Mouse (Mus musculus): ENCODE measurements at regions not wholly inside any gene's neighbourhood (a gene's known extent, or its start where the extent isn't known, plus 50 kb on each side); places are given as distances from the start of the nearest gene placed in this dataset.

GRCm38 (mm10) chr5:111506821-111507220 is 89.7 kb downstream of the Mn1 start:
- no peak overlapping the region; the same call in 1 of the 2 replicates for H3K4me2 ChIP-seq (replicated peaks; ENCODE audit: low read depth, low read length)
- H3K9ac ChIP-seq (replicated peaks; ENCODE audit: low read depth) = no peak overlapping the region
- ATAC-seq = peak; percentile 48

DNA sequence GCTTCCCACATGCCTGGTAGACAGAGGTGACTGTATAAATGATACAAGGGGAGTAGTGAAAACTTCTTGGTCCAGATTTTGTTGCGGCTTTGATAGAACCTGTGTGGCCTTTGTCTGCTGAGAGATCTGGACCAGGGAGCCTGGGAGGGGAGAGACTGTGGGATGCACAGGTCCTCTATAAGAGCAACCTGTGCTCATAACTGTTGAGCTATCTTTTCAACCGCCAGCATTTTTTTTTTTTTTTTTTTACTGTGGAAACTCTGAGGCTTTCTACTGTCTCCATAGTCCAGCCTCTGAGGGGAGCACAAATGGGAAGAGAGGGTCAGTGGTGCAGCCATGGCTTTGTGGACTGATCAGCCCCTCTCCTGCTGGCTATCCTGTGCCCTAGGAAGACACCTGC is 90.2 kb downstream of the Mn1 start:
- Histone ChIP-seq H3K36me3 (ENCODE audit: insufficient read depth, low read length) (no peaks in the 10 kb centered on the region), H3K4me3 (ENCODE audit: low read depth, low read length) (no peak overlapping the region), H3K27ac (ENCODE audit: low read length) (no peak overlapping the region), H3K9me3 (ENCODE audit: low read length) (no peaks in the 10 kb centered on the region), H3K4me2 (replicated peaks; ENCODE audit: low read depth, low read length) (no peak overlapping the region), H3K4me1 (ENCODE audit: insufficient read depth, low read depth, low read length) (peaks cover 9% of the 10 kb centered on the region), H3K27me3 (replicated peaks; ENCODE audit: insufficient read depth, low read length) (no peaks in the 10 kb centered on the region), H3K9ac (replicated peaks; ENCODE audit: low read depth) (no peak overlapping the region)
- 100% methylated on average over 2 of the region's 2 CpGs for WGBS
- TF ChIP-seq CTCF (IDR thresholded peaks at IDR 0.05) = no peak
- no peak for TF ChIP-seq EP300 (IDR thresholded peaks at IDR 0.05)
- ATAC-seq (no peak), DNase-seq (ENCODE audit: low spot score) (no peak)

More at GRCm38 (mm10) chr5:111506821-111507220, 89.7 kb downstream of the Mn1 start:
- no peak overlapping the region for H3K4me3 ChIP-seq (ENCODE audit: low read depth, low read length)
- no peaks in the 10 kb centered on the region for H3K9me3 ChIP-seq (ENCODE audit: low read length)
- H3K36me3 ChIP-seq (ENCODE audit: insufficient read depth, low read length) = no peaks in the 10 kb centered on the region
- H3K27me3 ChIP-seq (replicated peaks; ENCODE audit: insufficient read depth, low read length) = no peaks in the 10 kb centered on the region
- peaks cover 9% of the 10 kb centered on the region for H3K4me1 ChIP-seq (ENCODE audit: insufficient read depth, low read depth, low read length)
- TF ChIP-seq CTCF (IDR thresholded peaks at IDR 0.05) (no peak), EP300 (IDR thresholded peaks at IDR 0.05) (0 out of 2 replicates have a peak, but pooled peaks have one; percentile 11)
- H3K27ac ChIP-seq (ENCODE audit: low read length) = no peak overlapping the region
- DNase-seq (ENCODE audit: low spot score) = peak; percentile 74
- WGBS = 18% methylated on average over 6 of the region's 6 CpGs

GRCm38 (mm10) chr5:111509014-111509561 is 91.9 kb downstream of the Mn1 start:
- Histone ChIP-seq H3K4me1 (ENCODE audit: insufficient read depth, low read depth, low read length) (peaks cover 9% of the 10 kb centered on the region), H3K9ac (replicated peaks; ENCODE audit: low read depth) (no peak overlapping the region), H3K36me3 (ENCODE audit: insufficient read depth, low read length) (no peaks in the 10 kb centered on the region), H3K27me3 (replicated peaks; ENCODE audit: insufficient read depth, low read length) (no peaks in the 10 kb centered on the region), H3K9me3 (ENCODE audit: low read length) (no peaks in the 10 kb centered on the region), H3K4me2 (replicated peaks; ENCODE audit: low read depth, low read length) (peak overlapping the region; percentile 32), H3K27ac (ENCODE audit: low read length) (peak overlapping the region; percentile 72), H3K4me3 (ENCODE audit: low read depth, low read length) (0 out of 2 replicates have a peak overlapping the region, but pooled peaks have one; percentile 4)
- TF ChIP-seq EP300 (IDR thresholded peaks at IDR 0.05) (no peak; the same call in 1 of the 2 replicates), CTCF (IDR thresholded peaks at IDR 0.05) (no peak)
- WGBS = 2% methylated on average over 17 of the region's 21 CpGs
- peak; percentile 75 for DNase-seq (ENCODE audit: low spot score)
- peak; percentile 72 for ATAC-seq

GRCm38 (mm10) chr5:111509575-111510057 is 92.5 kb downstream of the Mn1 start:
- H3K27ac ChIP-seq (ENCODE audit: low read length) = peak overlapping the region; percentile 72
- ATAC-seq = peak; percentile 63
- peaks cover 9% of the 10 kb centered on the region for H3K4me1 ChIP-seq (ENCODE audit: insufficient read depth, low read depth, low read length)
- no peaks in the 10 kb centered on the region for H3K36me3 ChIP-seq (ENCODE audit: insufficient read depth, low read length)
- H3K4me3 ChIP-seq (ENCODE audit: low read depth, low read length) = 0 out of 2 replicates have a peak overlapping the region, but pooled peaks have one; percentile 4
- no peaks in the 10 kb centered on the region for H3K27me3 ChIP-seq (replicated peaks; ENCODE audit: insufficient read depth, low read length)
- H3K9me3 ChIP-seq (ENCODE audit: low read length) = no peaks in the 10 kb centered on the region
- TF ChIP-seq EP300 (IDR thresholded peaks at IDR 0.05) = no peak
- TF ChIP-seq CTCF (IDR thresholded peaks at IDR 0.05) = peak; percentile 45
- peak overlapping the region; percentile 32; the same call in 1 of the 2 replicates for H3K4me2 ChIP-seq (replicated peaks; ENCODE audit: low read depth, low read length)
- no peak overlapping the region for H3K9ac ChIP-seq (replicated peaks; ENCODE audit: low read depth)
- 9% methylated on average over 9 of the region's 9 CpGs for WGBS
- DNase-seq (ENCODE audit: low spot score) = peak; percentile 61

- peaks cover 9% of the 10 kb centered on the region for H3K4me1 ChIP-seq (ENCODE audit: insufficient read depth, low read depth, low read length)
- TF ChIP-seq CTCF (IDR thresholded peaks at IDR 0.05) = no peak
- no peak for TF ChIP-seq EP300 (IDR thresholded peaks at IDR 0.05)
- H3K4me2 ChIP-seq (replicated peaks; ENCODE audit: low read depth, low read length) = no peak overlapping the region
- H3K4me3 ChIP-seq (ENCODE audit: low read depth, low read length) = no peak overlapping the region
- WGBS = 53% methylated on average over 5 of the region's 5 CpGs
- no peak overlapping the region for H3K27ac ChIP-seq (ENCODE audit: low read length)
- no peak for ATAC-seq
- H3K36me3 ChIP-seq (ENCODE audit: insufficient read depth, low read length) = no peaks in the 10 kb centered on the region
- no peaks in the 10 kb centered on the region for H3K9me3 ChIP-seq (ENCODE audit: low read length)
- H3K27me3 ChIP-seq (replicated peaks; ENCODE audit: insufficient read depth, low read length) = no peaks in the 10 kb centered on the region
- DNase-seq (ENCODE audit: low spot score) = no peak
- H3K9ac ChIP-seq (replicated peaks; ENCODE audit: low read depth) = no peak overlapping the region
Measured at GRCm38 (mm10) chr5:111510183-111510878, 93.2 kb downstream of the Mn1 start.

- no peaks in the 10 kb centered on the region for H3K9me3 ChIP-seq (ENCODE audit: low read length)
- H3K4me3 ChIP-seq (ENCODE audit: low read depth, low read length) = no peak overlapping the region
- ATAC-seq (no peak), DNase-seq (ENCODE audit: low spot score) (no peak)
- no peaks in the 10 kb centered on the region for H3K27me3 ChIP-seq (replicated peaks; ENCODE audit: insufficient read depth, low read length)
- no peaks in the 10 kb centered on the region for H3K36me3 ChIP-seq (ENCODE audit: insufficient read depth, low read length)
- 62% methylated on average over 6 of the region's 6 CpGs for WGBS
- TF ChIP-seq CTCF (IDR thresholded peaks at IDR 0.05) (no peak), EP300 (IDR thresholded peaks at IDR 0.05) (no peak)
- H3K4me2 ChIP-seq (replicated peaks; ENCODE audit: low read depth, low read length) = no peak overlapping the region
- H3K9ac ChIP-seq (replicated peaks; ENCODE audit: low read depth) = no peak overlapping the region
- no peak overlapping the region for H3K27ac ChIP-seq (ENCODE audit: low read length)
- peaks cover 9% of the 10 kb centered on the region for H3K4me1 ChIP-seq (ENCODE audit: insufficient read depth, low read depth, low read length)
Measured at GRCm38 (mm10) chr5:111510879-111511231, 93.7 kb downstream of the Mn1 start.

Data from lung, postnatal 0 days (tissue).